Mouse (Mus musculus) hindbrain, embryonic 16.5 days (tissue): ENCODE data around the gene Rab25. TPM values are rescaled to one million over a fixed set of nuclear protein-coding genes. Genes with fewer than 3 reads are reported as not detected.
A peak's percentile ranks its signal among the peaks of the same experiment; 100 is the strongest.

ENCODE experiments used
- ATAC-seq: fragments of 200-750 bp; cut with Nextera tagmentation; 2 replicates; pipeline ENCODE4 v1.8.0; 2017; ENCODE audit warnings: moderate TSS enrichment, moderate library complexity
- H3K27ac ChIP-seq: fragments of 300-500 bp; sonication (generic); 2 replicates; pipeline ENCODE4 v1.5.1; 2014; ENCODE audit warnings: low read depth, mild to moderate bottlenecking, control low read depth, low read length, moderate library complexity
- H3K27me3 ChIP-seq: fragments of 300-500 bp; sonication (generic); replicated peaks from 2 replicates; pipeline ENCODE4 v1.6.1; 2014; ENCODE audit warnings: low read length; ENCODE audit not compliant: control insufficient read depth, insufficient read depth
- H3K36me3 ChIP-seq: fragments of 300-500 bp; sonication (generic); 2 replicates; pipeline ENCODE4 v1.6.1; 2014; ENCODE audit warnings: mild to moderate bottlenecking, low read length, moderate library complexity, mixed read lengths; ENCODE audit not compliant: control insufficient read depth, insufficient read depth
- H3K4me1 ChIP-seq: fragments of 300-500 bp; sonication (generic); 2 replicates; pipeline ENCODE4 v1.6.1; 2014; ENCODE audit warnings: low read depth, low read length; ENCODE audit not compliant: control insufficient read depth, insufficient read depth
- H3K4me2 ChIP-seq: fragments of 300-500 bp; sonication (generic); 2 replicates; pipeline ENCODE4 v1.6.1; 2014; ENCODE audit warnings: mild to moderate bottlenecking, low read length, control low read depth, moderate library complexity
- H3K4me3 ChIP-seq: fragments of 300-500 bp; sonication (generic); 2 replicates; pipeline ENCODE4 v1.5.1; 2014; ENCODE audit warnings: mild to moderate bottlenecking, low read length, control low read depth, moderate library complexity
- H3K9ac ChIP-seq: fragments of 300-500 bp; sonication (generic); 2 replicates; pipeline ENCODE4 v1.6.1; 2014; ENCODE audit warnings: low read depth, mild to moderate bottlenecking, control low read depth, low read length, moderate library complexity
- H3K9me3 ChIP-seq: fragments of 300-500 bp; sonication (generic); 2 replicates; pipeline ENCODE4 v1.6.1; 2014; ENCODE audit warnings: mild to moderate bottlenecking, low read length, moderate library complexity; ENCODE audit not compliant: control insufficient read depth
- WGBS: fragments of 180-500 bp; shearing (Covaris S2); extraction: QIAGEN DNeasy Blood & Tissue Kit; methylation state at CpG from one replicate; pipeline ENCODE4 v1.1.7; 2014; 5-methylcytosine and 5-hydroxymethylcytosine counted together
- polyA plus RNA-seq: library from polyadenylated mRNA; unstranded; fragments of >200 nt; fragmentation: Nextera tagmentation; extraction: Ambion mirVana; gene quantifications from 2 replicates; pipeline ENCODE4 v1.2.1, GENCODE M21; 2015

The Rab25 gene
- polyA plus RNA-seq, 1 experiment from 2014 or later, result not detected

DNA sequence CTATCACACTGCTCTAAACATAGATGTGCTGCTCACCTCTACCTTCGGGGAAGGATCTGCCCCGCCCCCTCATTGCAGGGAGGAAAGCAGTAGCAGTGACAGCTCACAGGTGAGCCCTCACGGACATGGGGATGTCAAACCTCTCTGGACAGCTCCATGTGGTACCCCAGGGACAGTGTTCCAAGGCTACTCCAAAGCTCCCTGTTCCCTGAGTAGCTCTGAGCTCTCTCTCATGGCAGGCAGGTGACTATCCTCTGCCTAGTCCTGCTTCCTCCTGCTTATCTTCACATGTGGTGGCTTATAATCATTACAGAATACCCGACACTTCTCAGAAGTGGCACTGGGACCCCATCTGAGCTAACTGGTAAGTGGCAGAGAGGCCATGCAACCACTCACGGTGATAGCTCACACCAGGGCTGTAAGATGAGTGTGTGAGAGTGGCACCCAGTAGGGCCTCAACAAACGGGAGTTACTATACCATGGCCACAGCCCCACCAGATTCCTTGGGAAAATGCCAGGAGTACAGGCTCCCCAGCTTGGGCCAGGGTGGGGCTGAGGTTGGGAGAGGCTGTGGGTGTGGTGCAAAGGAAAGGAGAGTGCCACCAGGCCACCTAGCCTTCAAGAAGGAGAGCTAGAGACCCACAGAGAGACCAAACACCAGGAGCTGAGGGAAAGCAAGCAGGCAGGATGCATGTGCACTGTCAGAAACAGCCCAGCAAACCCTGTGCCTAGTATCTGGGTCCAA, 1.3 kb downstream of the Rab25 start:
- H3K4me3 ChIP-seq, result no peak overlapping the region
- no peak overlapping the region for H3K4me2 ChIP-seq
- no peaks in the 10 kb centered on the region for H3K9me3 ChIP-seq
- peaks cover 4% of the 10 kb centered on the region for H3K4me1 ChIP-seq
- no peaks in the 10 kb centered on the region for H3K36me3 ChIP-seq
- no peaks in the 10 kb centered on the region for H3K27me3 ChIP-seq
- WGBS, result 77% methylated on average over 6 of the region's 6 CpGs
- H3K9ac ChIP-seq, result no peak overlapping the region
- ATAC-seq, result no peak
- no peak overlapping the region for H3K27ac ChIP-seq

DNA sequence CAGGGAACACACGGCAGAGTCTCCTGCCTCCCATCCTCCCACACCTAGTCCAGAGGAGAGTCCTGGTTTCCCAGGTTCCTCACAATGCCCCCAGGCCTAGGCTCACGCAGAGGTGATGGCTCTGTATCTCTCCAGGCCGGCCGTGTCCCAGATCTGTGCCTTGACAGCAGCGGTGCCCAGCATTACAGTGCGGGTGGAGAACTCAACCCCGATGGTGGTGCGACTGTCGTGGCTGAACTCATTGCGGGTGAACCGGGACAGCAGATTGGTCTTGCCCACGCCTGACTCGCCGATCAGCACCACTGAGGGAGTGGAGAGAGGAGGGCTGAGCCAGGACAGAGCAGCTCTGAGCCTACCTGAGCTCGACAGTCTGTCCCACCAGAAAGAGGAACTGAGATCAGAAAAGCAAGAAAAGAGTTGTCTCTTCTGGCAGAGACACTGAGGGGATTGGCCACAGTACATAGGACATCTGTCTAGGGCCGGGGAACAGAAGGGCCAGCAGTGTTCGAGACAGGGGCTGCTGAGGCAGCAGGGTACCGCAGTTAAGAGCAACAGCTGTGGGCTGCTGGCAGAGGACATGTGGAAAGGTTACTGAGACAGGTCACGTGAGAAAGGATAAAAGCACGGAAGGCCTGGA, 3.0 kb downstream of the Rab25 start:
- Histone ChIP-seq H3K9me3 (no peaks in the 10 kb centered on the region), H3K36me3 (no peaks in the 10 kb centered on the region), H3K9ac (no peak overlapping the region), H3K4me1 (peaks cover 8% of the 10 kb centered on the region), H3K4me3 (no peak overlapping the region), H3K27me3 (no peaks in the 10 kb centered on the region), H3K27ac (no peak overlapping the region), H3K4me2 (no peak overlapping the region)
- WGBS, result 70% methylated on average over 20 of the region's 20 CpGs
- no peak for ATAC-seq

DNA sequence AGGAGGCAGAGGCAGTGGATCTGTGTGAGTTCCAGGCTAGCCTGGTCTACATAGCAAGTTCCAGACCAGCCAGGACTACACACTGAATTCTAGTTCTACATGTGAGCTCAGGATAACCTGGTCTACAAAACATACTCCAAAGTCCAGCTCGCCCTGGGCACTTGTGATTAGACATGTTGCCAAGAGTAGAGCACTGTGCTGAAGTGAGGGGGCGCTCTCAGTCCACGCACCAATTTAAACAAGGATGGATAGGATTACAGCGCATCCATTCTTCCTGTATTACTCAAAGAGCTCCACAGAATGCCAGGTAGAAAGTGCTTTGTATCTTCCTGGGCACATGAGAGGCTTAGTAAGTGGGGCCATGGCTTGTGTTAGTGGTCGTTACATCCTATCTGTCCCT, 3.6 kb downstream of the Rab25 start:
- Histone ChIP-seq H3K27me3 (no peaks in the 10 kb centered on the region), H3K4me3 (no peak overlapping the region), H3K4me1 (peaks cover 12% of the 10 kb centered on the region), H3K4me2 (no peak overlapping the region), H3K9me3 (no peaks in the 10 kb centered on the region), H3K9ac (no peak overlapping the region), H3K36me3 (no peaks in the 10 kb centered on the region), H3K27ac (no peak overlapping the region)
- no peak for ATAC-seq
- WGBS, result 42% methylated on average over 5 of the region's 5 CpGs

DNA sequence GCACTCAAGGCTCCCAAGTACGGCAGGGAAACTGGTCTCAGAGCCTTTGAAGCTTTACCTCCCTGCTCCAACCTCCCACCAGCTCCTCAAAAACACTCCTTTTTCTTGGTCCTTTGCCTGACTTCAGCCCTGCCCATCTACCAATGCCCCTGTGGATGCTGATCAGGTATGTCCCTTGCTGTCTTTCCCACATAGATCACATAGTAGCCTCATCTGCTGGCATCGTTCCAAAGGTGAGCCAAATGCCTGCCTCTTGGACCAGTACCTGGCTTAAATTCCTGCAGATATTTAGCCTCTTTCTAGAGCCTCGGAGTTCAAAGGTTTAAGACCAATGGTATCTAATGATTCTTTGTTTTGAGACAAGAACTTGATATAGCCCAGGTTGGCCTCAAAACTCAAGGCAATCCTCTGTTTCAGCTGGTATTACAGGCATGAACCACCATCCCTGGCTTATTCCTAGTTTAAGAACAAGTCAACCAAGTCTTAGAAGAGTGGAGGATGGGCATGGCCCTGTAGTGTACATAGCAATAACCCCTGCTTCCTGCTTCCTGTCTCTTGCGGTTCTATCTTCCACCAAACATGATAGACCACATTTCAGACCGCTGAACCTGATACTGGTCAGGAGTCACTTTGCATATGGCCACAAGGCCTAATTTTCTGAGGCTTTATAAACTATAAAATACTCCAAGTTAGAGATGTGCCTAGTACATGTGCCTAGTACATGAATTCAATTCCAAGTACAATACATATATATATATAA, 4.3 kb downstream of the Rab25 start:
- no peak for ATAC-seq
- WGBS, result 77% methylated on average over 5 of the region's 5 CpGs

DNA sequence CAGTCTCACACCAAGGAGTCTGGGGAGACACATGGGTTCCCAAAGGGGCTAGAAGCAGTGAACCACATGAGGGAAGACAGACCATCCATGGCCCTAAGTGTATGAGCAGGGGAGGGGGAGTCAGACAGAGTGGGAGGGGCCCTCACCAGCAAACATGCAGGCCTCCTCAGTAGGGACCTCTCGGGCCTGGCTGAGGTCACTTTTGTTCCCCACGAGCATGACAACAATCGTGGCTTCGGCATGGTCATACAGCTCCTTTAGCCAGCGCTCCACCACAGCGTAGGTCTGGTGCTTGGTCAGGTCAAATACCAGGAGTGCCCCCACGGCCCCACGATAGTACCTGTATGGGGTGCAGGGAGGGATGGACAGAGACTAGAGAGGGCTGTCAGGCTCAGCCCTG, 4.9 kb downstream of the Rab25 start:
- H3K27me3 ChIP-seq, result no peaks in the 10 kb centered on the region
- 88% methylated on average over 8 of the region's 8 CpGs for whole genome bisulfite sequencing
- H3K36me3 ChIP-seq, result peaks cover 5% of the 10 kb centered on the region
- no peak overlapping the region for H3K9ac ChIP-seq
- no peak overlapping the region for H3K4me3 ChIP-seq
- no peak for ATAC-seq
- H3K4me1 ChIP-seq, result peaks cover 22% of the 10 kb centered on the region
- no peak overlapping the region for H3K4me2 ChIP-seq
- no peaks in the 10 kb centered on the region for H3K9me3 ChIP-seq
- no peak overlapping the region for H3K27ac ChIP-seq

More for the DNA sequence above, 4.3 kb downstream of the Rab25 start:
- Histone ChIP-seq H3K4me2 (no peak overlapping the region), H3K27me3 (no peaks in the 10 kb centered on the region), H3K4me3 (no peak overlapping the region), H3K9ac (no peak overlapping the region), H3K4me1 (peaks cover 15% of the 10 kb centered on the region), H3K9me3 (no peaks in the 10 kb centered on the region), H3K36me3 (no peaks in the 10 kb centered on the region; the same call in 1 of the 2 replicates), H3K27ac (no peak overlapping the region)

DNA sequence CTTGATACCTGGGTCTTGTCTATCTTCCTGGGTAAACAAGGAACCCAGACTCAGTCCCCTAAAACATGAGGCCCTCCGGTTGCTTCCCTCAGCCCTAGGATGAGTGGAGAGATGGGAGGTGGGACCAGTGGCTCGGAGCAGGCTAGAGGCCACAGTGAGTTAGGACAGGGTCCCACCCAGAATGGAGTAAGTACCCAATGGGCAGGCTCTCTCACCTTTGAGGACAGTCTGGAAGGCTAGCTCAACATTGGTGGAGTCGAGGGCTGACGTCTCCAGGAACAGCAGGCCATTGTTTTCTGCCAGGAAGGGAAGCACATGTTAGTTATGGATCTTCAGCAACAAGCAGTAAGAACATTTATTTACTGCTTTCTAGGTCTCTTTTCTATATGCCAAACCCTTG, 5.6 kb downstream of the Rab25 start:
- Histone ChIP-seq H3K4me3 (no peak overlapping the region), H3K36me3 (peaks cover 10% of the 10 kb centered on the region), H3K27me3 (no peaks in the 10 kb centered on the region), H3K9me3 (no peaks in the 10 kb centered on the region), H3K4me2 (no peak overlapping the region), H3K4me1 (peaks cover 23% of the 10 kb centered on the region), H3K27ac (no peak overlapping the region; the same call in 1 of the 2 replicates), H3K9ac (no peak overlapping the region)
- 72% methylated on average over 4 of the region's 4 CpGs for WGBS
- no peak for ATAC-seq

DNA sequence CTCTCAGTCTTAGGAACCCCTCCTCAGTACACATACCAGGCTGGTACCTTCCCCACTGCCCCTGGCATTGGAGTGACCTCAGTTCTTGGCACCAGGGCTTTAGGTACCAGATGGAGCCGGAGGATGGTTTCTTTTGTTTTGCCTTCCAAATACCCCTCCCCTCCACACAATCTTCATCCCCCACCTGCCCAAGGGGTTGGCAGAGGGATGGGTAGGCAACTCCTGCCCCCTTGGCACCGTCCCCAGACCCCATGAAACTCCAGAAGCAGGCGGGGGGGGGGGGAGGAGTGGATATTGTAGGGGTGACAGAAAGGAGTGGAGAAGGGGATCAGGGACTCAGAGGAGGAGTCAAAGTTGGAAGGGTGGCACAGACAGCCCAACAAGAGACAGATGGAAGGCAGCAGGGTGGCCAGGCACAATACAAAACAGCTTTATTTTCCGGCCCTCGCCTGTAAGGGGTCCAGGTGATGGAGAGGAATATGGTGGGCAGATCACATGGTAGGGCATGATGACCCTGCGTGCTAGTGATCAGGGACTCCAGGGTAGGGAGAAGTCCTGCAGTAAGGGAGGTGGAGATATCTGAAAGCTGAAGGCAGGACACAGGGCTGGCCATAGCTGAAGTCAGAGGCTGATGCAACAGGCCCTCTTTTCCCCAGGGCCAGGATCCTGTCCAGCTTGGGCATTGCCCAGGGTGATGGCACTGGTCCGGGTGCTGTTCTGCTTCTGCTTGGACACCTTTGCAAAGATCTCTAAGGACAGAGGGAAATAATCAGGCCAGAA, 6.3 kb downstream of the Rab25 start:
- ATAC-seq, result peak; percentile 69
- 45% methylated on average over 7 of the region's 7 CpGs for WGBS
- Histone ChIP-seq H3K36me3 (peaks cover 15% of the 10 kb centered on the region), H3K9me3 (no peaks in the 10 kb centered on the region), H3K27me3 (no peaks in the 10 kb centered on the region), H3K4me2 (no peak overlapping the region), H3K27ac (peak overlapping the region; percentile 16), H3K4me1 (peaks cover 28% of the 10 kb centered on the region), H3K9ac (no peak overlapping the region), H3K4me3 (no peak overlapping the region)

DNA sequence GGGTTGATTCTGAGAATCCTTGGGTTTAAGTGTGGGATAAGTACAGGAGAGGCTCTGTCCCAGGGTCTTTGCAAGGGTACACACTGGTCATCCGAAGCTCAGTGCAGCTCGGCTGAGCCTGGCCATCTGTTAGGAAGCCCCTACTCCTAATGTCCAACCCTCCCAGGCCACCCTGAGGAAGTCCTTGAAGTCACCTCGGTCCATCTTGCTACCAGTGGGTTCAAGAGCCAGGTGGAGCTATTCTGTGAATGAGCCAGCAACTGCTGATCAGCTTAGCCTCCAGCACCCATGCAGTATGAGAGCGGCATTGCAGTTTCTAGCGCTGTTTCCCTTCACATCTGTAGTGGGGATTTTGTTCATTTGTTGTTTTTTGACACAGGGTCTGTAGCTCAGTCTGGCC, 8.0 kb downstream of the Rab25 start:
- no peak for ATAC-seq
- H3K27ac ChIP-seq, result peak overlapping the region; percentile 58
- H3K9ac ChIP-seq, result no peak overlapping the region
- H3K36me3 ChIP-seq, result peaks cover 20% of the 10 kb centered on the region
- H3K9me3 ChIP-seq, result no peaks in the 10 kb centered on the region
- H3K27me3 ChIP-seq, result no peaks in the 10 kb centered on the region
- H3K4me2 ChIP-seq, result no peak overlapping the region
- peaks cover 45% of the 10 kb centered on the region for H3K4me1 ChIP-seq
- 57% methylated on average over 5 of the region's 5 CpGs for WGBS
- no peak overlapping the region for H3K4me3 ChIP-seq
